Mouse (Mus musculus) ES-E14 (cell line): Measurements from ENCODE around the gene Crybg2. TPM values are rescaled to one million over a fixed set of nuclear protein-coding genes. Genes with fewer than 3 reads are reported as not detected.
A peak's percentile ranks its signal among the peaks of the same experiment; 100 is the strongest.

ENCODE experiments used
- DNase-seq: peaks from one replicate; pipeline ENCODE4 v3.0.0-alpha.2; 2013; ENCODE audit warnings: low read depth, low spot score
- H3K27ac ChIP-seq: 2 replicates; pipeline ENCODE4 v1.5.1; 2012; ENCODE audit warnings: low read depth, mild to moderate bottlenecking, low read length, moderate library complexity, mixed read lengths; ENCODE audit not compliant: poor library complexity, insufficient read depth, severe bottlenecking
- H3K36me3 ChIP-seq: 2 replicates; pipeline ENCODE4 v1.6.1; 2012; ENCODE audit warnings: mild to moderate bottlenecking, low read length, moderate library complexity, mixed read lengths; ENCODE audit not compliant: control insufficient read depth, poor library complexity, insufficient read depth, severe bottlenecking
- H3K4me1 ChIP-seq, 2 experiments: fragments of 150-350 bp in 1 of 2; sonication (generic) in 1 of 2; 2 replicates each; pipeline ENCODE4 v1.6.1; 2012; ENCODE audit warnings: low read length in 2 of 2, mild to moderate bottlenecking in 1 of 2, mixed read lengths in 1 of 2; ENCODE audit not compliant: control insufficient read depth in 2 of 2, insufficient read depth in 2 of 2, poor library complexity in 1 of 2
- H3K4me3 ChIP-seq, 2 experiments: fragments of 150-350 bp in 1 of 2; sonication (generic) in 1 of 2; 2 replicates each; pipeline ENCODE4 v1.5.1; 2012; ENCODE audit warnings: low read length in 2 of 2, low read depth in 1 of 2, mild to moderate bottlenecking in 1 of 2, mixed read lengths in 1 of 2; ENCODE audit not compliant: insufficient read depth in 1 of 2, poor library complexity in 1 of 2, severe bottlenecking in 1 of 2
- H3K9ac ChIP-seq: 2 replicates; pipeline ENCODE4 v1.6.1; 2012; ENCODE audit warnings: low read depth, mild to moderate bottlenecking, low read length, mixed read lengths; ENCODE audit not compliant: poor library complexity, insufficient read depth, severe bottlenecking
- H3K9me3 ChIP-seq: fragments of 150-350 bp; sonication (generic); 2 replicates; pipeline ENCODE4 v1.6.1; 2012; ENCODE audit warnings: low read depth, mild to moderate bottlenecking, low read length; ENCODE audit not compliant: control insufficient read depth, insufficient read depth
- CHD2 ChIP-seq: IDR thresholded peaks from 2 replicates; pipeline ENCODE4 v1.6.1; 2014; ENCODE audit warnings: mild to moderate bottlenecking, low read depth, low read length, inconsistent platforms
- HCFC1 ChIP-seq: IDR thresholded peaks from 2 replicates; pipeline ENCODE4 v1.6.1; 2012; ENCODE audit warnings: low read length, inconsistent platforms, borderline replicate concordance; ENCODE audit not compliant: insufficient read depth
- MAFK ChIP-seq: IDR thresholded peaks from 2 replicates; pipeline ENCODE4 v1.6.1; 2014; ENCODE audit warnings: mild to moderate bottlenecking, low read depth, low read length, inconsistent platforms; ENCODE audit not compliant: insufficient read depth
- ZC3H11A ChIP-seq: IDR thresholded peaks from 2 replicates; pipeline ENCODE4 v1.6.1; 2012; ENCODE audit warnings: low read depth, mild to moderate bottlenecking, inconsistent platforms, low read length, borderline replicate concordance
- ZNF384 ChIP-seq: IDR thresholded peaks from 2 replicates; pipeline ENCODE4 v1.6.1; 2012; ENCODE audit warnings: low read depth, low read length, inconsistent platforms
- in situ Hi-C, 2 experiments: fragments of 600-800 bp; cut with MboI; formaldehyde crosslinking; loops; one replicate each; pipeline ENCODE4 v1.15.1; 2025; ENCODE audit warnings: low sequenced_read_pairs in 2 of 2, inconsistent platforms in 1 of 2; ENCODE audit not compliant: unreplicated experiment in 2 of 2
- total RNA-seq: library from RNA; depleted of rRNA; stranded (reverse); fragments of 300-350 nt; gene quantifications from 2 replicates; pipeline ENCODE4 v1.2.3, GENCODE M21; 2012

Crybg2 gene
- total RNA-seq, 1 experiment, result 12.6 TPM

DNA sequence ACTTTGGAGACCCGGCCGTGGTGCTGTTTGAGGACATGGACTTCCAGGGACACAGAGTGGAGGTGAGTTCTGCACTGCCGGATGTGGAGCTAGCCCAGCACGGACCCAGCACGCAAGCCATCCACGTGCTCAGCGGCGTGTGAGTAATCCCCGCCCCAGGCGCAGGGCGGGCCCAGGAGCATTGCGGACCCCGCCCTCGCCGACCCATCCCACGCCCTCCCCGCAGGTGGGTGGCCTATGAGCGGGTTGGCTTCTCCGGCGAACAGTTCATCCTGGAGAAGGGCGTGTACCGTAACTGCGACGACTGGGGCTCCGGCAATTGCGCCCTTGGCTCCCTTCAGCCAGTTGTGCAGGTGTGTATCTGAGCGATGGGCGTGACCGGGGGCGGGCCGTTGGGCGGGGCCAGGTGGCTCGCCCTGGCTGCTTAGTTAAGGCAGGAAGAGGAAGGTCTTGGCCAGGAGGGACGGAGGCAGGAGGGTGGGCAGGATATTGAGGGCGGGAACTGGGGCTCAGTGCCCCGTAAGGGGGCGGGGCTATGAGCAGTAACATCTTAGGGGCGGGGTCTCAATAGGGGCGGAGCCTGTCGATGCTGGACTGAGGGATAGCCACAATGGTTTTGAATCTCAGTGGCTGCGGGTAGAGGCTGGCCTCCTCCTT is 21.2 kb downstream of the Crybg2 start:
- in situ Hi-C loops, result no loop called here
- peak overlapping the region; percentile 61 for H3K27ac ChIP-seq
- peak overlapping the region; percentile 72 for H3K9ac ChIP-seq

DNA sequence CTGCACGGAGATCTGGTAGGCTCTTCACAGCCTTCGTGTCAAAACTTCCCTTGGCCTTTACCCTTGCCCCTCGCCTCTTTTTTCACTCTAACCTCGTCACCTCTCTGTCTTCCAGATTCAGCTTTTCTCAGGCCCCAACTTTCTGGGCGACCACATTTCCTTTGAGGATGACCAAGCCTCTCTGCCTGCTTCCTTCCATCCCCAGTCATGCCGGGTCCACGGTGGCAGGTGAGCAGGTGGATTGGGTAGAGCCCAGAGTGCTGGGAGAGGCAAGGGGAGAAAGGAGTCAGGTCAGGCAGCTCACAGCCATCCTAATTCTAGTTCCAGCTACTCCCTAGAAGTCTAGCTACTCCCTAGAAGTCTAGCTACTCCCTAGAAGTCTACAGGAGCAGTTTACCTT is 21.8 kb downstream of the Crybg2 start:
- Histone ChIP-seq H3K9ac (peak overlapping the region; percentile 72), H3K27ac (peak overlapping the region; percentile 44; the same call in 1 of the 2 replicates), H3K36me3 (peaks cover 5% of the 10 kb centered on the region; the same call in 1 of the 2 replicates), H3K4me3 (peak overlapping the region; percentile 54 to 74), H3K4me1 (peaks cover 2 to 12% of the 10 kb centered on the region in 2 experiments; a peak in 2 of 4 replicates), H3K9me3 (no peaks in the 10 kb centered on the region)
- TF ChIP-seq CHD2 (no peak), MAFK (no peak), HCFC1 (no peak), ZC3H11A (no peak), ZNF384 (no peak)
- no peak for DNase-seq
- in situ Hi-C loops, result no loop called here

More for the DNA sequence above, 21.2 kb downstream of the Crybg2 start:
- no peaks in the 10 kb centered on the region for H3K9me3 ChIP-seq
- peaks cover 2 to 16% of the 10 kb centered on the region in 2 experiments; a peak in 2 of 4 replicates for H3K4me1 ChIP-seq
- no peak for TF ChIP-seq HCFC1
- TF ChIP-seq CHD2, result no peak
- no peak for TF ChIP-seq ZNF384
- DNase-seq, result peak; percentile 97
- peaks cover 5% of the 10 kb centered on the region; the same call in 1 of the 2 replicates for H3K36me3 ChIP-seq
- H3K4me3 ChIP-seq, result peak overlapping the region; percentile 54 to 74

- H3K27ac ChIP-seq, result no peak overlapping the region
- H3K9me3 ChIP-seq, result no peaks in the 10 kb centered on the region
- no peak overlapping the region for H3K4me3 ChIP-seq
- H3K9ac ChIP-seq, result no peak overlapping the region
- in situ Hi-C loops, result no loop called here
- TF ChIP-seq ZC3H11A, result 0 out of 2 replicates have a peak, but pooled peaks have one; percentile 45
- no peak for TF ChIP-seq CHD2
- 0 out of 4 replicates have a peak, but pooled peaks cover 0 to 3% of the 10 kb centered on the region in 2 experiments for H3K4me1 ChIP-seq
- no peak for DNase-seq
- peaks cover 13% of the 10 kb centered on the region; the same call in 1 of the 2 replicates for H3K36me3 ChIP-seq
These were observed 24.4 kb downstream of the Crybg2 start for GRCm38 (mm10) chr4:134084999-134085398.

DNA sequence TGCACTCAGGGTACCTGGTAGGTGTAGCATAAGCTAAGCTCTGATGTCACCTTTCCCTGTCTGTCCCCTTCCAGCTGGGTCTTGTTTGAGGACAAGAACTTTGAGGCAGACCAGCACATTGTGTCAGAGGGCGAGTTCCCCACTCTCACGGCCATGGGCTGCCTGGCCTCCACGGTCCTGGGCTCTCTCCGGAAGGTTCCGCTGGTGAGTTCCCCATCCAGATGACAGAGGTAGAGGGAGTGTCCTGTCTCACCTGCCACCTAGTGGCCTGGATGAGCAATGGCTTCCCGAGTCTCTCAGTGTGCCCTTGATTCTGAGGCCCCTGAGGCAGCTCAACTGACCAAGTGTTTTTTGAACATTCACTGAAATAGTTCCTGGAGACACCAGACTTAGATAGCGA is 26.8 kb downstream of the Crybg2 start:
- no peak overlapping the region for H3K27ac ChIP-seq
- TF ChIP-seq CHD2 (no peak), ZC3H11A (no peak; the same call in 1 of the 2 replicates), ZNF384 (no peak), MAFK (no peak), HCFC1 (no peak)

DNA sequence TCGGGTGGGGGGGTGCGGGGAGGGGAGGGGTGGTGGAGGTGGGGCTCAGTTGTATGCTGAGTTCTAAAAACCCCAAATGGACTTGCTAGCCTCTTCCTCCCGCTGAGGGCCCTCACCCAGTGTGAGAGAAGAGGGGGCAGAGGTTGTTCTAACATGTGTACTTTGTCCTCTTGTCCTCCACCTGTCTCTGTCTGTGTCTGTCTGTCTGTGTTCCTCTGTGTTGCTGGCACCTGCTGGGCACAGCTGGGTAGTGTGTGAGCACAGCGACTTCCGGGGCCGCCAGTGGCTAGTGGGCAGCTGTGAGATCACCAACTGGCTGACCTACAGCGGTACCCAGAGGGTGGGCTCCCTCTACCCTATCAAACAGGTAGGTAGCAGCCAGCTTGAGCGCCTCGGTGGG is 28.4 kb downstream of the Crybg2 start:
- H3K9ac ChIP-seq, result no peak overlapping the region
- H3K9me3 ChIP-seq, result no peaks in the 10 kb centered on the region
- H3K36me3 ChIP-seq, result peaks cover 13% of the 10 kb centered on the region; the same call in 1 of the 2 replicates
- no peak for DNase-seq
- H3K4me3 ChIP-seq, result no peak overlapping the region
- H3K4me1 ChIP-seq, result no peaks in the 10 kb centered on the region
- in situ Hi-C loops, result no loop called here
- TF ChIP-seq ZC3H11A (no peak), ZNF384 (no peak), CHD2 (no peak)
- H3K27ac ChIP-seq, result no peak overlapping the region

More for the DNA sequence above, 26.8 kb downstream of the Crybg2 start:
- H3K4me1 ChIP-seq, result no peaks in the 10 kb centered on the region
- H3K4me3 ChIP-seq, result no peak overlapping the region
- peaks cover 13% of the 10 kb centered on the region; the same call in 1 of the 2 replicates for H3K36me3 ChIP-seq
- no peak overlapping the region for H3K9ac ChIP-seq
- DNase-seq, result no peak
- no peaks in the 10 kb centered on the region for H3K9me3 ChIP-seq
- in situ Hi-C loops, result no loop called here
